ENCODE assay signal across 8 mouse cellular contexts in genomic region chr5:123019336-123020016, GRCm38 (mm10). TPM values are rescaled to one million over a fixed set of nuclear protein-coding genes. Genes with fewer than 3 reads are reported as not detected.
DNase-seq lines count a peak whose midpoint lies in the region; ATAC-seq and TF ChIP-seq lines count a peak whose summit lies in the region.

No protein-coding gene starts in this region.

- no peaks in the 10 kb centered on the region for H3K9me3 ChIP-seq in heart, embryonic 11.5 days (replicated peaks; ENCODE audit: control insufficient read depth, low read length)
- H3K9me3 ChIP-seq in liver, embryonic 14.5 days (ENCODE audit: control insufficient read depth, low read length) = no peaks in the 10 kb centered on the region
- no peaks in the 10 kb centered on the region for H3K9me3 ChIP-seq in stomach, embryonic 16.5 days (replicated peaks; ENCODE audit: control insufficient read depth, low read length)

- H3K4me1 ChIP-seq in heart, embryonic 11.5 days (ENCODE audit: control insufficient read depth, insufficient read depth, low read length) = peaks cover 24% of the 10 kb centered on the region
- peaks cover 10 to 29% of the 10 kb centered on the region in 2 experiments for H3K4me1 ChIP-seq in liver, embryonic 14.5 days (replicated peaks; ENCODE audit: control insufficient read depth in 2 of 2, insufficient read depth in 2 of 2, low read length in 1 of 2)
- H3K4me1 ChIP-seq in stomach, embryonic 16.5 days (ENCODE audit: control insufficient read depth, insufficient read depth, low read length) = peaks cover 28% of the 10 kb centered on the region

- H3K4me2 ChIP-seq in heart, embryonic 11.5 days = peak overlapping the region; percentile 29
- peak overlapping the region; percentile 28; the same call in 1 of the 2 replicates for H3K4me2 ChIP-seq in liver, embryonic 14.5 days (ENCODE audit: low read depth)
- H3K4me2 ChIP-seq in stomach, embryonic 16.5 days (ENCODE audit: low read depth, low read length) = no peak overlapping the region

- DNase-seq in right cerebral cortex, postnatal 10 days (ENCODE audit: low spot score in 2 of 2) = peak; percentile 50 to 71
- no peak for DNase-seq in right cerebral cortex, adult 2 months (ENCODE audit: low spot score in 2 of 2)
- no peak for DNase-seq in liver, embryonic 14.5 days (ENCODE audit: low read depth in 3 of 3, low spot score in 3 of 3)
- no peak for DNase-seq in cerebellum, adult 18-20 months
- no peak for DNase-seq in gastrocnemius, adult 18-20 months (ENCODE audit: low spot score)
- DNase-seq in kidney, adult 9 months = no peak

- H3K9ac ChIP-seq in heart, embryonic 11.5 days (ENCODE audit: low read depth, low read length) = 0 out of 2 replicates have a peak overlapping the region, but pooled peaks have one; percentile 56
- no peak overlapping the region for H3K9ac ChIP-seq in liver, embryonic 14.5 days (replicated peaks)
- peak overlapping the region; percentile 42; the same call in 1 of the 2 replicates for H3K9ac ChIP-seq in stomach, embryonic 16.5 days (ENCODE audit: low read length)

- 43% methylated on average over 10 of the region's 10 CpGs for WGBS in heart, embryonic 11.5 days (ENCODE audit: insufficient replicate concordance)
- WGBS in liver, embryonic 14.5 days (ENCODE audit: insufficient replicate concordance) = 31% methylated on average over 10 of the region's 10 CpGs
- WGBS in stomach, embryonic 16.5 days = 53% methylated on average over 10 of the region's 10 CpGs

- no peak for TF ChIP-seq CTCF in liver, embryonic 14.5 days (IDR thresholded peaks at IDR 0.05; ENCODE audit: low read depth)

- peak overlapping the region; percentile 76 for H3K27ac ChIP-seq in heart, embryonic 11.5 days (ENCODE audit: low read depth, low read length)
- no peak overlapping the region for H3K27ac ChIP-seq in liver, embryonic 14.5 days
- peak overlapping the region; percentile 46 for H3K27ac ChIP-seq in stomach, embryonic 16.5 days (ENCODE audit: low read length)

- no peak for TF ChIP-seq EP300 in liver, embryonic 14.5 days (IDR thresholded peaks at IDR 0.05; ENCODE audit: low read depth)

- ATAC-seq in heart, embryonic 11.5 days (replicated peaks; ENCODE audit: insufficient number of reproducible peaks, low FRiP score, low TSS enrichment) = no peak
- no peak for ATAC-seq in liver, embryonic 14.5 days (ENCODE audit: insufficient read depth)
- no peak for ATAC-seq in stomach, embryonic 16.5 days (ENCODE audit: insufficient read depth, low FRiP score)

- H3K27me3 ChIP-seq in heart, embryonic 11.5 days (ENCODE audit: control insufficient read depth, insufficient read depth, low read length) = no peaks in the 10 kb centered on the region
- no peaks in the 10 kb centered on the region for H3K27me3 ChIP-seq in liver, embryonic 14.5 days (ENCODE audit: control insufficient read depth, insufficient read depth, low read length)
- H3K27me3 ChIP-seq in stomach, embryonic 16.5 days (ENCODE audit: control insufficient read depth, insufficient read depth, low read length) = no peaks in the 10 kb centered on the region

- no peaks in the 10 kb centered on the region for H3K36me3 ChIP-seq in heart, embryonic 11.5 days (ENCODE audit: control insufficient read depth, insufficient read depth, low read length)
- H3K36me3 ChIP-seq in liver, embryonic 14.5 days (replicated peaks; ENCODE audit: control insufficient read depth, insufficient read depth, low read depth) = no peaks in the 10 kb centered on the region
- no peaks in the 10 kb centered on the region for H3K36me3 ChIP-seq in stomach, embryonic 16.5 days (ENCODE audit: control insufficient read depth, insufficient read depth, low read length)

- H3K4me3 ChIP-seq in heart, embryonic 11.5 days (ENCODE audit: low read depth, low read length) = no peak overlapping the region
- no peak overlapping the region for H3K4me3 ChIP-seq in liver, embryonic 14.5 days (ENCODE audit: insufficient read depth in 1 of 2, low read depth in 2 of 2, low read length in 2 of 2)
- no peak overlapping the region for H3K4me3 ChIP-seq in stomach, embryonic 16.5 days (replicated peaks; ENCODE audit: low read length)

RNA-seq across cellular contexts. Expression of gene Orai1, which starts 4.6 kb away (rescaled TPM):
- 12.5 and 15.1 TPM in 2 replicates for polyA plus RNA-seq in heart, embryonic 11.5 days (2014; fragmentation: Nextera tagmentation; extraction: Ambion mirVana)
- polyA plus RNA-seq in liver, embryonic 14.5 days (2012; rRNA removed) = 7.4 and 9.2 TPM in 2 replicates
- 6.3 and 8.1 TPM in 2 replicates for polyA plus RNA-seq in liver, embryonic 14.5 days (2014; fragmentation: Nextera tagmentation; extraction: Ambion mirVana)
- 16.6 and 18.3 TPM in 2 replicates for polyA plus RNA-seq in stomach, embryonic 16.5 days (2015; fragmentation: Nextera tagmentation; extraction: Ambion mirVana)
- total RNA-seq in gastrocnemius, adult 18-20 months (2021) = 10 to 100 TPM; 31.9 to 33.4 TPM

RNA-seq across cellular contexts. Expression of gene Morn3, which starts 27.3 kb away (rescaled TPM):
- polyA plus RNA-seq in heart, embryonic 11.5 days (2014; fragmentation: Nextera tagmentation; extraction: Ambion mirVana) = 0.69 TPM in 1 of 2 replicates, not detected in the other
- polyA plus RNA-seq in liver, embryonic 14.5 days (2012; rRNA removed) = not detected in 2 replicates
- polyA plus RNA-seq in liver, embryonic 14.5 days (2014; fragmentation: Nextera tagmentation; extraction: Ambion mirVana) = not detected in 2 replicates
- 1.0 TPM in 1 of 2 replicates, not detected in the other for polyA plus RNA-seq in stomach, embryonic 16.5 days (2015; fragmentation: Nextera tagmentation; extraction: Ambion mirVana)
- not detected for total RNA-seq in gastrocnemius, adult 18-20 months (2021)

RNA-seq across cellular contexts. Expression of gene Kdm2b, which starts 29.9 kb away (rescaled TPM):
- 26.5 and 28.8 TPM in 2 replicates for polyA plus RNA-seq in heart, embryonic 11.5 days (2014; fragmentation: Nextera tagmentation; extraction: Ambion mirVana)
- 8.1 and 10.0 TPM in 2 replicates for polyA plus RNA-seq in liver, embryonic 14.5 days (2012; rRNA removed)
- 11.7 and 12.3 TPM in 2 replicates for polyA plus RNA-seq in liver, embryonic 14.5 days (2014; fragmentation: Nextera tagmentation; extraction: Ambion mirVana)
- 33.2 and 37.4 TPM in 2 replicates for polyA plus RNA-seq in stomach, embryonic 16.5 days (2015; fragmentation: Nextera tagmentation; extraction: Ambion mirVana)
- 10 to 100 TPM; 13.1 to 17.1 TPM for total RNA-seq in gastrocnemius, adult 18-20 months (2021)

RNA-seq across cellular contexts. Expression of gene Tmem120b, which starts 48.7 kb away (rescaled TPM):
- 9.6 and 11.4 TPM in 2 replicates for polyA plus RNA-seq in heart, embryonic 11.5 days (2014; fragmentation: Nextera tagmentation; extraction: Ambion mirVana)
- 17.7 and 19.0 TPM in 2 replicates for polyA plus RNA-seq in liver, embryonic 14.5 days (2012; rRNA removed)
- polyA plus RNA-seq in liver, embryonic 14.5 days (2014; fragmentation: Nextera tagmentation; extraction: Ambion mirVana) = 18.0 and 18.1 TPM in 2 replicates
- polyA plus RNA-seq in stomach, embryonic 16.5 days (2015; fragmentation: Nextera tagmentation; extraction: Ambion mirVana) = 13.7 and 15.3 TPM in 2 replicates
- 10 to 100 TPM; 16.8 to 19.6 TPM for total RNA-seq in gastrocnemius, adult 18-20 months (2021)

Comparison
In these comparisons a context has a peak if more than half of its experiments do, and no peak if none do; other contexts are left out.
1. DNase-seq: peak in right cerebral cortex, postnatal 10 days (2 of 2); none in right cerebral cortex, adult 2 months (0 of 2), liver, embryonic 14.5 days (0 of 3), cerebellum, adult 18-20 months (0 of 2), gastrocnemius, adult 18-20 months (single experiment) and kidney, adult 9 months (single experiment).